Mouse (Mus musculus): ENCODE data around the gene Reg4. TPM values are rescaled to one million over a fixed set of nuclear protein-coding genes. Genes with fewer than 3 reads are reported as not detected.

Gene Reg4
- polyA plus RNA-seq, 1 experiment: 0.43 TPM

DNA sequence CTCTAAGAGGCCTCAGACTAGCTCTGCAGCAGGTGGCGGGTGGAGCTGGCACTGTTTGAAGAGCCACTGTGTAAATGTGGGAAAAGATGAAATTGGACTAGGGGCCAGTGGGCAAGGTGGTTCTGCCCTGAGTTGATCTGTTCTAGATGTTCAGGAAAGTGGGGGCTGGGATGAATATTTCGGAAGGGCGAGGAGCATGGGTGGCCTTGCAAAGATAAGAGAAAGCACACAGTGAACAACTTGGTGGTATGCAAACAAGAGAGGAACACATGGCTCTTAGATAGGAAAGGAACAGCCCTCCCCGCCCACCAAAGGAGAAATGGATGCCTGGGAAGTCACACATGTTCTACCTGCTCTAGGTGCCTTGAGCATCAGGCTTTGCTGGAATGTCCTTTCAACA is 39.5 kb downstream of the Reg4 start:
- no peaks in the 10 kb centered on the region for H3K36me3 ChIP-seq (ENCODE audit: control insufficient read depth, insufficient read depth, low read length)
- H3K4me3 ChIP-seq (ENCODE audit: control insufficient read depth, low read depth, low read length): no peak overlapping the region
- no peaks in the 10 kb centered on the region for H3K27me3 ChIP-seq (ENCODE audit: control insufficient read depth, insufficient read depth, low read length)
- H3K27ac ChIP-seq (ENCODE audit: control insufficient read depth, insufficient read depth, low read depth, low read length): peak overlapping the region; percentile 55; the same call in 1 of the 2 replicates
- peaks cover 5% of the 10 kb centered on the region for H3K4me1 ChIP-seq (ENCODE audit: control insufficient read depth, insufficient read depth, low read length)
- TF ChIP-seq CTCF (IDR thresholded peaks at IDR 0.05; ENCODE audit: control insufficient read depth, insufficient read depth, insufficient replicate concordance, low read depth, low read length): no peak
- no peak for TF ChIP-seq POLR2A (IDR thresholded peaks at IDR 0.05; ENCODE audit: control insufficient read depth, low read depth, low read length)

DNA sequence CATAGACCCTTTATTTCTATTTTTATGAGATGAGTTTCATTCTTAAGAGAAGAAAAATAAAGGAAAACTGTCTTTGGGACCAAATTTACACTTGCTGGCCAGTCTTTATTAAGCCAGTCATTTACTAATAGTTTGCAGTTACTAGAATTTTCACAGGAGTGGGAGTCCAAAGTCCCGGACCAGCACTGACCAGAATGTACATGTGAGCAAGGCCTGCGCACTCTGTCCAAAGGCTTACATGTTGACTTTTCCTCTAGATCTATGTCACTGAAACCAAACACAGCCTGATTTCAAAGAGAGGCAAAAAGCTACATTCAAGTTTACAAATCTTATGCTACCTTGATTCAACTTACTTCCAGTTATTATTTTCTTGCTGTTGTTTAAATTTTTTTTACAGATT is 40.2 kb downstream of the Reg4 start:
- TF ChIP-seq CTCF (IDR thresholded peaks at IDR 0.05; ENCODE audit: control insufficient read depth, insufficient read depth, insufficient replicate concordance, low read depth, low read length) (no peak), POLR2A (IDR thresholded peaks at IDR 0.05; ENCODE audit: control insufficient read depth, low read depth, low read length) (no peak)
- H3K27me3 ChIP-seq (ENCODE audit: control insufficient read depth, insufficient read depth, low read length): no peaks in the 10 kb centered on the region
- H3K27ac ChIP-seq (ENCODE audit: control insufficient read depth, insufficient read depth, low read depth, low read length): peak overlapping the region; percentile 61
- peaks cover 5% of the 10 kb centered on the region for H3K4me1 ChIP-seq (ENCODE audit: control insufficient read depth, insufficient read depth, low read length)
- no peak overlapping the region for H3K4me3 ChIP-seq (ENCODE audit: control insufficient read depth, low read depth, low read length)
- H3K36me3 ChIP-seq (ENCODE audit: control insufficient read depth, insufficient read depth, low read length): no peaks in the 10 kb centered on the region

DNA sequence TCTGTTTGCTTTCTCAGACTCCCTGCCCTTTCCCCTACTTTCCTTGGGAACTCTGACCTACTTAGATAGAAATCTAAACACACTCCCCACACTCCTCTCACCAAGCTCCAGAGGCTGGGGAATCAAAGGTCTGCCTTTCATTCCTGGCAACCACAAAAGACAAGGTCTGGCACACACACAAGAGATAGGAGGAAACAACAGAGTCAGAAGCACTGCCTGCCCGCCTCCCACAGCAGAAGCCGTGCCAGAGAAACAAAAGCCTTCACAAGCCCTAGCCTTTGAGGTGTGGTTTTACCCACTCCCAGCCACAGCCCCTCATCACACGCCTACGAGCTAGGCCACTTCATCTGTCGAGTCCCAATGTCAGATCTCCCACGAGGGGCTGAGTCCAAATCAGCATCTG is 45.3 kb downstream of the Reg4 start:
- Histone ChIP-seq H3K27me3 (ENCODE audit: control insufficient read depth, insufficient read depth, low read length) (no peaks in the 10 kb centered on the region), H3K4me1 (ENCODE audit: control insufficient read depth, insufficient read depth, low read length) (peaks cover 3% of the 10 kb centered on the region; the same call in 1 of the 2 replicates), H3K4me3 (ENCODE audit: control insufficient read depth, low read depth, low read length) (no peak overlapping the region), H3K27ac (ENCODE audit: control insufficient read depth, insufficient read depth, low read depth, low read length) (peak overlapping the region; percentile 76), H3K36me3 (ENCODE audit: control insufficient read depth, insufficient read depth, low read length) (no peaks in the 10 kb centered on the region)
- TF ChIP-seq POLR2A (IDR thresholded peaks at IDR 0.05; ENCODE audit: control insufficient read depth, low read depth, low read length) (no peak), CTCF (IDR thresholded peaks at IDR 0.05; ENCODE audit: control insufficient read depth, insufficient read depth, insufficient replicate concordance, low read depth, low read length) (no peak)

DNA sequence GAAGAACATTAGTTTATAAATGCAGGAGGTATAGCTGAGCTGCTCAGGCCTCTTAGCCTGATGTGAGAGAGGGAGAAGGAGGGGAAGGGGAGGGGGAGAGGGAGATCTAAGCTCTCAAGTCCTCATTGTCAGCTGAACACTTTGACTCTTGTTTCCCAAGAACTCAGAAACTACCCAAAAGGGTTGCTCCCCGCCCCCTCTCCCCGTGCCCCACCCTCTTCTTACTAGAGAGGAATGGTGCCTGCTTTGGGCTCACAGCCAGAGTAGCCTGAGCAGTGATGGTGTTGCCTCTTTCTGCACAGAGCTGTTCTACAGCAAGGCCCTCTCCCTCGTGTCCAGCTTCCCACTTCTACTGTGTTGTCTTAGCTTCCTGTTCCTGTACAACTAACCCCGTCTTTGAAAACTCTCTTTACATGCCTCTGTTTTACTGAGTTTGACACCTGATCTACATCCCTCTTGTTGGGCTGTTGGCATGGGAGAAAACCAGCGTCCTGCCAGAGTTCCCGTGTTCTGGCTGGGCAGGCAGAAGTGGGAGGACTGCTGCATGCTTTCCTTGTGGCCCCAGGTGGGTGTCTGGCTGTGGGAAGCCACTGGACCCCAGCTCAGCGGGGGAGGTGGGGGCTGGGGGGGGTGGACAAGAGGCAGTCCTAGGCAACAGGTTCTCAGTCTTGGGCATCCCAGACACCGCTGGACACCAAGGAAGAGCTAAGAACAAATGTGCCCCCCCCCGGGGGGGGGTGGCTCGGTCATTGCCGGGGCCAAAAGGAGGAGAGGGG is 51.9 kb downstream of the Reg4 start:
- Histone ChIP-seq H3K27ac (ENCODE audit: control insufficient read depth, insufficient read depth, low read depth, low read length) (no peak overlapping the region), H3K36me3 (ENCODE audit: control insufficient read depth, insufficient read depth, low read length) (no peaks in the 10 kb centered on the region), H3K4me3 (ENCODE audit: control insufficient read depth, low read depth, low read length) (no peak overlapping the region), H3K27me3 (ENCODE audit: control insufficient read depth, insufficient read depth, low read length) (no peaks in the 10 kb centered on the region), H3K4me1 (ENCODE audit: control insufficient read depth, insufficient read depth, low read length) (peaks cover 7% of the 10 kb centered on the region)
- TF ChIP-seq CTCF (IDR thresholded peaks at IDR 0.05; ENCODE audit: control insufficient read depth, insufficient read depth, insufficient replicate concordance, low read depth, low read length) (no peak), POLR2A (IDR thresholded peaks at IDR 0.05; ENCODE audit: control insufficient read depth, low read depth, low read length) (no peak)

DNA sequence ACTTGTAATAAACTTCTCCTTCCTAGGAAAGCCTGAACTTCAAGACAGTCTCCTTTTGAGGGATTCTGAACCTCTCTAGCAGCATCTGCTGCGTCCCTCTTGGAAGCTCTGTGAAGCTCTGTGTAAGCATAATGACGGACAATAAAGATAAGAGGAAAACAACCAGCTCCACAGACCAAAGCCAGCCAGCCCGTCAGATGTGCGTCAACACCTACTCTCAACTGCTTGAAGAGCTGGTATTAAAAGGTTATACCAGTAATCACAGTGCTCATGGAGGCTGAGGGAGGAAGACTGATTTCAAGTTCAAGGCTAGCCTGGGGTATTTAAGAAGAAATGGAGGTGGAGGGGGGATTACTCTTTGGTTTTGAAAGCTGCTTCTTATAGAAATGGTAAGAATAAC is 57.7 kb downstream of the Reg4 start:
- TF ChIP-seq POLR2A (IDR thresholded peaks at IDR 0.05; ENCODE audit: control insufficient read depth, low read depth, low read length) (no peak), CTCF (IDR thresholded peaks at IDR 0.05; ENCODE audit: control insufficient read depth, insufficient read depth, insufficient replicate concordance, low read depth, low read length) (no peak)
- Histone ChIP-seq H3K36me3 (ENCODE audit: control insufficient read depth, insufficient read depth, low read length) (no peaks in the 10 kb centered on the region), H3K4me1 (ENCODE audit: control insufficient read depth, insufficient read depth, low read length) (no peaks in the 10 kb centered on the region), H3K4me3 (ENCODE audit: control insufficient read depth, low read depth, low read length) (no peak overlapping the region), H3K27me3 (ENCODE audit: control insufficient read depth, insufficient read depth, low read length) (no peaks in the 10 kb centered on the region), H3K27ac (ENCODE audit: control insufficient read depth, insufficient read depth, low read depth, low read length) (peak overlapping the region; percentile 39; the same call in 1 of the 2 replicates)

DNA sequence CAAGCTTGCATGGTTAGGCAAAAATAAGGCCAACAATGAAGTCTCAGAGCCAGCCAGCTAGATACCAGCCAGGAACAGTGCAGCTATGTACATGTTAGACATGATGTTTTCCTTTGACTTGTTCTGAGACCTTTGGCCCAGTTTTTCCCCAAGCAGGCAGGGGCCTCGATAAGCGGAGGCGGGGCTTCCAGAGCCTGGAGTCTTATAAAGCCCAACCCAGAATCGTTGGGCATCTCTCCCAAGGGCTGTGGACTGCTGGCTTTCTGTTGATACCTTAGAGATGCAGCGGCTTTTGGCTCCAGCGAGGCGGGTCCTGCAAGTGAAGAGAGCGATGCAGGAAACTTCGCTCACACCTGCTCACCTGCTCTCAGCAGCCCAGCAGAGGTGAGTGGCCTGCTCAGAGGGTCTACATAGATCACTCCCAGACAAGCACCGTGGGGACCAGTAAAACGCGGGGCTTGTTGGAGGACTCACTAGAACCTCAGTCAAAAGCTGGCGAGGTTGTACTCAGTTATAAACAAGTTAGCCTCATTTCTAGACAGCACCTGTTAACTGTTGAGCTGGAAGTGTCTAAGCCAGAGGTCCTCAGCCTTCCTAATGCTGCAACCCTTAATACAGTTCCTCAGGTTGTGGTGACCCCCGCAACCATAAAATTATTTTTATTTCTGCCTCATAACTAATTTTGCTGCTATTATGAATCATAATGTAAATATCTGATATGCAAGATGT is 58.4 kb downstream of the Reg4 start, which contains the start of gene Hmgcs2:
TSS of gene Hmgcs2 (plus strand) at position 232 of the 729 bp plus-strand sequence.
- Histone ChIP-seq H3K4me3 (ENCODE audit: control insufficient read depth, low read depth, low read length) (peak within 1 kb of the TSS; percentile 47), H3K4me1 (ENCODE audit: control insufficient read depth, insufficient read depth, low read length) (no peaks in the 10 kb centered on the region), H3K27me3 (ENCODE audit: control insufficient read depth, insufficient read depth, low read length) (no peaks in the 10 kb centered on the region), H3K27ac (ENCODE audit: control insufficient read depth, insufficient read depth, low read depth, low read length) (peak within 1 kb of the TSS; percentile 39), H3K36me3 (ENCODE audit: control insufficient read depth, insufficient read depth, low read length) (no peaks in the 10 kb centered on the region)
- TF ChIP-seq POLR2A (IDR thresholded peaks at IDR 0.05; ENCODE audit: control insufficient read depth, low read depth, low read length): peak; percentile 62
- no peak for TF ChIP-seq CTCF (IDR thresholded peaks at IDR 0.05; ENCODE audit: control insufficient read depth, insufficient read depth, insufficient replicate concordance, low read depth, low read length)

DNA sequence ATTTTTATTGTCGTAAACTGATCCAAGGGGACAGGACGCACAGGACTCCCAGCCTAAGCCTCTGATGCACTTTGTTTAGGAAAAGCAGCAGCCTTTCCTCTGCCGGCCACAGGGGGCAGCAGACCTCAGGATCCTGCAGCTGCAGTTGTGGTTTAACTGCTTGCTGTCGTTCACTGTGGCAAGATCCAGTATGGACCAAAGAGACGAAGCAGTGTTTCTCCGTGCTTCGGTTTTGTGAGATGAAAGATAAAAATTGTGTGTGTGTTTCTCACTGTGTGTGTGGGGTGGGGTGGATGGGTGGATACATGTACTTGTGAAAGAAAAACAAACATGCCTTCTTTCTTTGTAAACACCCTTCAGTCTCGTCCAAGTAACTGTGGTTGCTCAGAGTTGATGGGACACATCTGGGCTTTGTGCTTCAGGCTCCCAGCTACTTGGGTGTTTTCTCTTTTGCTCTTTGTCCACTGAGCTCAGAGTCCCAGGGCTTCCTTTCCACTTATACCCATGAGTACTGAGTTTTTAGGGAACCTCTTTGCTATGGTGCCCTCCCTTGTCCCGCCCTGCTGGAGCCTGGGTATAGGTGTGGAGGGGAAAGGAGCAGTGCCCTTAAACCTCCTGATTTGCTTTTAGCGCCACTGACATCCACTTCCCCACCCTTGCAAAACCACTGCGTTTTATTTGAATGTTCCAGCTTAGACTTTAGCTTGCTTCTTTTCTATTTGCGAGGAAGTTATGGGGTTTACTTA is 59.1 kb downstream of the Reg4 start:
- Histone ChIP-seq H3K4me3 (ENCODE audit: control insufficient read depth, low read depth, low read length) (peak overlapping the region; percentile 35), H3K4me1 (ENCODE audit: control insufficient read depth, insufficient read depth, low read length) (no peaks in the 10 kb centered on the region), H3K36me3 (ENCODE audit: control insufficient read depth, insufficient read depth, low read length) (no peaks in the 10 kb centered on the region), H3K27me3 (ENCODE audit: control insufficient read depth, insufficient read depth, low read length) (no peaks in the 10 kb centered on the region), H3K27ac (ENCODE audit: control insufficient read depth, insufficient read depth, low read depth, low read length) (no peak overlapping the region)
- TF ChIP-seq POLR2A (IDR thresholded peaks at IDR 0.05; ENCODE audit: control insufficient read depth, low read depth, low read length) (no peak), CTCF (IDR thresholded peaks at IDR 0.05; ENCODE audit: control insufficient read depth, insufficient read depth, insufficient replicate concordance, low read depth, low read length) (peak; percentile 91; the same call in 1 of the 2 replicates)

All from testis, adult 2 months (tissue).